Mouse (Mus musculus): ENCODE results near the gene Rb1. TPM values are rescaled to one million over a fixed set of nuclear protein-coding genes. Genes with fewer than 3 reads are reported as not detected.

Rb1 gene
- polyA plus RNA-seq, 1 experiment from 2014 or later = 26.2 TPM

DNA sequence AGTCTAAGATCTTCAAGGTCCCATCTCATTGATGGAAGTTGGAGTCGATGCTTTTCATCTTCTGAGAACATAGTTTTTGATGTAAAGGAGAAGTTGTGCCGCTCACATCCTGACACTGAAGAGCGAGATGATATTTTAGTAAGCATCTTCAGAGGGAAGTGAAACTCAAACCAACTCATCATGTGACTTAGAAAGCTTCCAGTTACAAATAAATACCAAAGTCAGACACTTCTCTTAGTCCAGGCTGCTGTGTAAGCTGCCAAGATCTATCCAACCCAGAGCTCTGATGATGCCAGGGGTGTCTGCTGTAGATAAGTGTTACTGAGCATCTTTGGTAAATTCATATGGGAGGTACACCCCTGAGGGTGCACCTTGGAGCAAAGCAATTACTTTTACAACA is 8.3 kb upstream of the Rb1 start:
- 89% methylated on average over 3 of the region's 3 CpGs for WGBS
- DNase-seq (ENCODE audit: low spot score) = no peak
- no peaks in the 10 kb centered on the region for H3K4me1 ChIP-seq (ENCODE audit: control insufficient read depth, insufficient read depth, low read length)
- H3K4me3 ChIP-seq (ENCODE audit: low read depth, low read length) = no peak overlapping the region
- no peak for ATAC-seq (replicated peaks; ENCODE audit: insufficient number of reproducible peaks, low FRiP score, low TSS enrichment, low read depth)
- H3K27ac ChIP-seq (replicated peaks; ENCODE audit: low read depth, low read length) = no peak overlapping the region
- H3K4me2 ChIP-seq (ENCODE audit: low read depth, low read length) = no peak overlapping the region
- no peaks in the 10 kb centered on the region for H3K36me3 ChIP-seq (replicated peaks; ENCODE audit: control insufficient read depth, insufficient read depth, low read depth, low read length)
- H3K27me3 ChIP-seq (ENCODE audit: control insufficient read depth, insufficient read depth, low read length) = no peaks in the 10 kb centered on the region
- H3K9ac ChIP-seq (replicated peaks; ENCODE audit: low read length) = no peak overlapping the region
- no peaks in the 10 kb centered on the region for H3K9me3 ChIP-seq (replicated peaks; ENCODE audit: control insufficient read depth, low read length)

DNA sequence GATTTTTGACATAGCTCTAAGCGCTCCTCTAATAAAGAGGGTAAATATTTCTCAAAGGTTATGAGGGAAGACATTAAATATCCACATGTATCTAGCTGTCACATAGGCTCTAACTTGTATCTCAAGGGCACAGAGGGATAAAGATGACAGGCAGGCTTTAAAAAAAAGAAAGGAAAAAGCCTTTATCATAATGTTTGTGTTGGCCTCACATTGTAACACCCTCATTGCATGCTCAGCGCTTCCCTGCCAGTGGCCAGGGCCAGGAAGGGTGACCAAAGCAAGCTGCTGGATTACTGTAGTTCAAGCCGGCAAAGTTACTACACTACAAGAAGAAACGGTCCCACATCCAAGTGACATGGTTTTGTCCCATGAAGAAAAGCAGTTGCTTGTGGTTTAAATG is 5.8 kb upstream of the Rb1 start:
- Histone ChIP-seq H3K36me3 (replicated peaks; ENCODE audit: control insufficient read depth, insufficient read depth, low read depth, low read length) (no peaks in the 10 kb centered on the region), H3K4me2 (ENCODE audit: low read depth, low read length) (no peak overlapping the region), H3K4me1 (ENCODE audit: control insufficient read depth, insufficient read depth, low read length) (no peaks in the 10 kb centered on the region), H3K27ac (replicated peaks; ENCODE audit: low read depth, low read length) (no peak overlapping the region), H3K9me3 (replicated peaks; ENCODE audit: control insufficient read depth, low read length) (no peaks in the 10 kb centered on the region), H3K9ac (replicated peaks; ENCODE audit: low read length) (no peak overlapping the region), H3K4me3 (ENCODE audit: low read depth, low read length) (no peak overlapping the region), H3K27me3 (ENCODE audit: control insufficient read depth, insufficient read depth, low read length) (no peaks in the 10 kb centered on the region)
- 92% methylated on average over 4 of the region's 4 CpGs for WGBS
- no peak for DNase-seq (ENCODE audit: low spot score)
- ATAC-seq (replicated peaks; ENCODE audit: insufficient number of reproducible peaks, low FRiP score, low TSS enrichment, low read depth) = no peak

DNA sequence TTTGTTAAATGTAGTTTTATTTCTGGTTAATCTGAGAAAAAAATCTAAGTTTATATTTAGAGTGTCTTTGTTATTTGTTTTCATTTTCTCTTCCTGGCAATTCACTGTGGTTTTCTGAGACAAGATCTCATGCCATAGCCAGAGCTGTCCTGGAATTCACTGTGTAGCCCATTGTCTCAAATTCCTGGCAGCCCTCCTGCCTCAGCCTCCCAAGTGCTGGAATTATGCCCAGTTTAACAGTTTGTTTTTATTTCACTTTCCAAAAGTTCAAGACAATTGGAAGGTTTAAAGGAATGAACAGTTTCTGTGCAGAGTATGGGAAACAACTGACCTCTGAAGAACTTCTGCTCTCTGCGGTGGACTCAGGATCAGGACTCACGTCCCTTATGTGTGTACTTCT is 4.2 kb upstream of the Rb1 start:
- no peak overlapping the region for H3K9ac ChIP-seq (replicated peaks; ENCODE audit: low read length)
- no peaks in the 10 kb centered on the region for H3K4me1 ChIP-seq (ENCODE audit: control insufficient read depth, insufficient read depth, low read length)
- no peaks in the 10 kb centered on the region for H3K27me3 ChIP-seq (ENCODE audit: control insufficient read depth, insufficient read depth, low read length)
- H3K4me3 ChIP-seq (ENCODE audit: low read depth, low read length) = no peak overlapping the region
- DNase-seq (ENCODE audit: low spot score) (no peak), ATAC-seq (replicated peaks; ENCODE audit: insufficient number of reproducible peaks, low FRiP score, low TSS enrichment, low read depth) (no peak)
- no peak overlapping the region for H3K4me2 ChIP-seq (ENCODE audit: low read depth, low read length)
- WGBS = 86% methylated on average over 2 of the region's 2 CpGs
- H3K9me3 ChIP-seq (replicated peaks; ENCODE audit: control insufficient read depth, low read length) = no peaks in the 10 kb centered on the region
- no peaks in the 10 kb centered on the region for H3K36me3 ChIP-seq (replicated peaks; ENCODE audit: control insufficient read depth, insufficient read depth, low read depth, low read length)
- H3K27ac ChIP-seq (replicated peaks; ENCODE audit: low read depth, low read length) = no peak overlapping the region

DNA sequence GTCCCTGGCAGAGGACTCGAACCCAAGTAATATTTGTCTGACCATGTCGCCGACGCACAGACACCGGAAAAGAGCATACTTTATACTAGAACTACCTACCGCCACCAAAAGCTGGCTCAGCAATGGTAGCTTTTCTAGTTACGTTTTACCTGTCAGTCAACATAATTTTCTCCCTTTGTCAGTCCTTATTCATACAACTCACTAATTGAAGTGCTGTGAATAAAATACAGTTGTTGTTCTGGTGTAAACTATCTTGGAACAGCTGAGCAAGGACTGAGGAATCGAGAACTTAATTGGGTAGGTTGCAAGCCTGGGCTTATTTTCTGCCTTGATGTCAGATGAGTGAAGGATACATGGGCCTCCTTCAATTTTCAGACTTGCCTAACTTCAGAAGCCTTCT is 889 bp upstream of the Rb1 start:
- ATAC-seq (replicated peaks; ENCODE audit: insufficient number of reproducible peaks, low FRiP score, low TSS enrichment, low read depth) = no peak
- H3K27me3 ChIP-seq (ENCODE audit: control insufficient read depth, insufficient read depth, low read length) = no peaks in the 10 kb centered on the region
- 8% methylated on average over 8 of the region's 8 CpGs for WGBS

DNA sequence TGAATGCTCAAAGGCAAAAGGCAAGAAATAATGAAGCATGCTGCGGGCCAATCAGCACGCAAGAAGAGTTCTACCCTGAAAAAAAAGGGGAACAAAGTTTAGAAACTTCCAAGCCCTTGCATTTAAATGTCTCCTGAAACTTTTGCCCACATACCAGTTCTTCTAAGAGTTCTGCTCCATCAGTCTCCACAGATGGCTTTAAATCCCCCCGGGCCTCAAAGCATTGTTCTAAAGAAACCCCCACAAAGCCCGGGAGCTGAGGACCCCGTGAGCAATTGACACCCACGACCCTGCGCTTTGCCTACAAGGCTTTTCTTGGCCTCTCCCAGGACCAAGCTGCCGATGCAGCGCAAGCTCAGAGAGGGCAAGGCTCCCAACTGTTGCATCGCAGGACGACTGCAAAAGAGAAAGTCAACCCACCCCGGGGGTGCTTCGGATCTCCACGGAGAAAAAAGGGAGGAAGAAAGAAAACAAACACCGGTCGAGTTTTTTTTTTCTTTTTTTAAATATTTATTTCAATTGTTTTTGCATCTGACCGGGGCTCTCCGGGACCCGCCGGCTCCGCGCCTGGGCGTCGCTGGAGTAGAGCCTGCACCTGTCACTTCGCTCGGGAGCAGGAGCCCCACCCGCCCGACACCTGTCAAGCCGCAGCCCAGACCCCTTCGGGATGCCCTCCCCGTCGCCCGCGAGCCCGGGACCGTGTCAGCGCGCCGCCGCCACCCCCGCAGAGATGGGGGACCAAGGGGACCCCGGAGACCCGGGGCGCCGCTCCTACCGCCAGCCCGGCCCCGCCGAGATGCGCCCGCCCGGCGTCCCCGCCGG is 777 bp downstream of the Rb1 start:
- H3K4me1 ChIP-seq (ENCODE audit: control insufficient read depth, insufficient read depth, low read length) = no peaks in the 10 kb centered on the region
- peak; percentile 35; the same call in 1 of the 2 replicates for ATAC-seq (replicated peaks; ENCODE audit: insufficient number of reproducible peaks, low FRiP score, low TSS enrichment, low read depth)
- peak; percentile 46 for DNase-seq (ENCODE audit: low spot score)
- H3K36me3 ChIP-seq (replicated peaks; ENCODE audit: control insufficient read depth, insufficient read depth, low read depth, low read length) = no peaks in the 10 kb centered on the region
- peak overlapping the region; percentile 70 for H3K9ac ChIP-seq (replicated peaks; ENCODE audit: low read length)
- no peaks in the 10 kb centered on the region for H3K9me3 ChIP-seq (replicated peaks; ENCODE audit: control insufficient read depth, low read length)
- H3K27ac ChIP-seq (replicated peaks; ENCODE audit: low read depth, low read length) = peak overlapping the region; percentile 80
- no peaks in the 10 kb centered on the region for H3K27me3 ChIP-seq (ENCODE audit: control insufficient read depth, insufficient read depth, low read length)
- peak overlapping the region; percentile 90 for H3K4me3 ChIP-seq (ENCODE audit: low read depth, low read length)
- 1% methylated on average over 36 of the region's 55 CpGs for WGBS
- peak overlapping the region; percentile 94 for H3K4me2 ChIP-seq (ENCODE audit: low read depth, low read length)

More for the DNA sequence above, 889 bp upstream of the Rb1 start:
- H3K9me3 ChIP-seq (replicated peaks; ENCODE audit: control insufficient read depth, low read length) = no peaks in the 10 kb centered on the region
- peak overlapping the region; percentile 90 for H3K4me3 ChIP-seq (ENCODE audit: low read depth, low read length)
- H3K27ac ChIP-seq (replicated peaks; ENCODE audit: low read depth, low read length) = peak overlapping the region; percentile 80
- H3K9ac ChIP-seq (replicated peaks; ENCODE audit: low read length) = peak overlapping the region; percentile 70
- peak overlapping the region; percentile 94 for H3K4me2 ChIP-seq (ENCODE audit: low read depth, low read length)
- no peaks in the 10 kb centered on the region for H3K36me3 ChIP-seq (replicated peaks; ENCODE audit: control insufficient read depth, insufficient read depth, low read depth, low read length)
- H3K4me1 ChIP-seq (ENCODE audit: control insufficient read depth, insufficient read depth, low read length) = no peaks in the 10 kb centered on the region
- no peak for DNase-seq (ENCODE audit: low spot score)

DNA sequence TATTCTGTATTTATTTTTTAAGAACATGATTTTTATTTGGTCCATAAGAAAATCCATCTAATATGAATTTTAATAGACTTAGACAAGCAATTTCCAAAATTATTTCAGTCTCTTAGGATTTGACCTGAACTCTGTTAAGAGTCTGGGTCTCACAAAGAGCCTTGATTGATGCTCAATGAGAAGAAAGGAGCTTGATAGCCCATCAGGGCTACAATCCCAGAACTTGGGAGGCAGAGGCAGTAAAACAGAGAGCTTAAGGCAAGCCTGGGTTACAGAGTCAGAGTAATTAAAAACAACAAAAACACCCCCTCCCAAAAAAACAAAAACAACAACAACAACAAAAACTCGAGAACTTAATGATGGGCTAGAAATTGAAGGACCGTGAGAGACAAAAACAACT is 1.7 kb downstream of the Rb1 start:
- ATAC-seq (replicated peaks; ENCODE audit: insufficient number of reproducible peaks, low FRiP score, low TSS enrichment, low read depth) (no peak), DNase-seq (ENCODE audit: low spot score) (no peak)
- Histone ChIP-seq H3K27ac (replicated peaks; ENCODE audit: low read depth, low read length) (no peak overlapping the region), H3K4me2 (ENCODE audit: low read depth, low read length) (no peak overlapping the region), H3K9ac (replicated peaks; ENCODE audit: low read length) (no peak overlapping the region), H3K4me3 (ENCODE audit: low read depth, low read length) (no peak overlapping the region), H3K27me3 (ENCODE audit: control insufficient read depth, insufficient read depth, low read length) (no peaks in the 10 kb centered on the region), H3K36me3 (replicated peaks; ENCODE audit: control insufficient read depth, insufficient read depth, low read depth, low read length) (no peaks in the 10 kb centered on the region), H3K9me3 (replicated peaks; ENCODE audit: control insufficient read depth, low read length) (no peaks in the 10 kb centered on the region), H3K4me1 (ENCODE audit: control insufficient read depth, insufficient read depth, low read length) (no peaks in the 10 kb centered on the region)
- 61% methylated on average over 2 of the region's 2 CpGs for WGBS

DNA sequence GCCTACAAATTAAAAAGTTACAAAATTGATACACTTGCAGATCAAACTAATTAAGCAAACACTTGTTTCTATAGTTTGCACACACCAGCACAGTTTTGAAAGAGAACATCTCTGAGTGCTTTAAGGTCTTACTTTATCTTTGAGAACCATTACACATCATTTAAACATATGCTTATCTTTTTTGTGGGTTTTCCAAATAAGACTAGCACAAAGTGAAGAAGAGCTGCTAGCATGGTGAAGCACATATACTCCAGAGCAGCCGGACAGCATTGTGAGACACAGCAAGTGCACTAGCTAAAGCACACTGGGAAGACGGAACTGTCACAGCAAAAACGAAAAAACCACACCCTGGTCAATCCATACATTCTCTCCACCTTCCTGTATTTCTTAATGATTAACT is 3.5 kb downstream of the Rb1 start:
- Histone ChIP-seq H3K4me3 (ENCODE audit: low read depth, low read length) (no peak overlapping the region), H3K4me1 (ENCODE audit: control insufficient read depth, insufficient read depth, low read length) (no peaks in the 10 kb centered on the region), H3K27me3 (ENCODE audit: control insufficient read depth, insufficient read depth, low read length) (no peaks in the 10 kb centered on the region), H3K9ac (replicated peaks; ENCODE audit: low read length) (no peak overlapping the region), H3K36me3 (replicated peaks; ENCODE audit: control insufficient read depth, insufficient read depth, low read depth, low read length) (no peaks in the 10 kb centered on the region), H3K4me2 (ENCODE audit: low read depth, low read length) (no peak overlapping the region), H3K9me3 (replicated peaks; ENCODE audit: control insufficient read depth, low read length) (no peaks in the 10 kb centered on the region), H3K27ac (replicated peaks; ENCODE audit: low read depth, low read length) (no peak overlapping the region)
- DNase-seq (ENCODE audit: low spot score) (no peak), ATAC-seq (replicated peaks; ENCODE audit: insufficient number of reproducible peaks, low FRiP score, low TSS enrichment, low read depth) (no peak)
- 87% methylated on average over 3 of the region's 3 CpGs for WGBS

DNA sequence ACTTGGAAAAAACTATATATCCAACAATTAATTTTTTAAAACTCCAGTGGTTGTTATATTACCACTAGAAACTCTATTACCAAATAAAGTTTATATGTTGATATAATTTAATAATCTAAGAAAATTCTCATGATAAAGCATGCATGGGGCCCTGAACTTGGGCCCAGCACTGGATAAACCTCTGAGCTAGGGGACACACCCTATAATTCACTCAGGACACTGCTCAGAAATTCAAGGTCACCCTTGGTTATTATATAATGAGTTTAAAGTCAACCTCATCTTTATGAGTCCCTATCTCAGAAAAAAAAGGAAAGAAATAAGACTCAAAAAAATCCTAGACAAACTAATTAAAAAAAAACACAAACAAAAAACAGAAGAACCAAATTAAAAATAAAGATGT is 8.7 kb downstream of the Rb1 start:
- no peak overlapping the region for H3K4me3 ChIP-seq (ENCODE audit: low read depth, low read length)
- no peak for DNase-seq (ENCODE audit: low spot score)
- H3K4me2 ChIP-seq (ENCODE audit: low read depth, low read length) = no peak overlapping the region
- H3K36me3 ChIP-seq (replicated peaks; ENCODE audit: control insufficient read depth, insufficient read depth, low read depth, low read length) = no peaks in the 10 kb centered on the region
- no peaks in the 10 kb centered on the region for H3K27me3 ChIP-seq (ENCODE audit: control insufficient read depth, insufficient read depth, low read length)
- no peak for ATAC-seq (replicated peaks; ENCODE audit: insufficient number of reproducible peaks, low FRiP score, low TSS enrichment, low read depth)
- H3K27ac ChIP-seq (replicated peaks; ENCODE audit: low read depth, low read length) = no peak overlapping the region
- H3K9ac ChIP-seq (replicated peaks; ENCODE audit: low read length) = no peak overlapping the region
- no peaks in the 10 kb centered on the region for H3K9me3 ChIP-seq (replicated peaks; ENCODE audit: control insufficient read depth, low read length)
- no peaks in the 10 kb centered on the region for H3K4me1 ChIP-seq (ENCODE audit: control insufficient read depth, insufficient read depth, low read length)

All from embryonic facial prominence, embryonic 11.5 days (tissue).